Mouse (Mus musculus) ES-Bruce4 (cell line): ENCODE results near the gene Id2. TPM values are rescaled to one million over a fixed set of nuclear protein-coding genes. Genes with fewer than 3 reads are reported as not detected.

Experiments used
- H3K27ac ChIP-seq: 2 replicates; pipeline ENCODE4 v1.5.1; 2012; ENCODE audit warnings: low read length, inconsistent platforms; ENCODE audit not compliant: insufficient read depth
- H3K27me3 ChIP-seq: 2 replicates; pipeline ENCODE4 v1.6.1; 2012; ENCODE audit warnings: mild to moderate bottlenecking, low read length, inconsistent platforms; ENCODE audit not compliant: control insufficient read depth, poor library complexity, insufficient read depth, severe bottlenecking
- H3K36me3 ChIP-seq: 2 replicates; pipeline ENCODE4 v1.6.1; 2012; ENCODE audit warnings: inconsistent platforms, mild to moderate bottlenecking, low read length, moderate library complexity; ENCODE audit not compliant: control insufficient read depth, poor library complexity, insufficient read depth, severe bottlenecking
- H3K4me1 ChIP-seq: one replicate; pipeline ENCODE4 v1.8.1; 2011; ENCODE audit warnings: low read length; ENCODE audit not compliant: control insufficient read depth, insufficient read depth
- H3K4me3 ChIP-seq: 2 replicates; pipeline ENCODE4 v1.5.1; 2011; ENCODE audit warnings: low read depth, mild to moderate bottlenecking, low read length
- H3K9ac ChIP-seq: 2 replicates; pipeline ENCODE4 v1.6.1; 2012; ENCODE audit warnings: low read depth, mild to moderate bottlenecking, inconsistent platforms; ENCODE audit not compliant: poor library complexity, severe bottlenecking
- H3K9me3 ChIP-seq: replicated peaks from 2 replicates; pipeline ENCODE4 v1.6.1; 2012; ENCODE audit warnings: mild to moderate bottlenecking, low read length, inconsistent platforms; ENCODE audit not compliant: control insufficient read depth, poor library complexity, insufficient read depth, severe bottlenecking
- CTCF ChIP-seq: IDR thresholded peaks from one replicate; pipeline ENCODE4 v1.8.1; 2011; ENCODE audit warnings: low read depth, low read length
- EP300 ChIP-seq: IDR thresholded peaks from 2 replicates; pipeline ENCODE4 v1.6.1; 2011; ENCODE audit warnings: low read depth, low read length; ENCODE audit not compliant: insufficient read depth
- POLR2A ChIP-seq: IDR thresholded peaks from one replicate; pipeline ENCODE4 v1.8.1; 2011; ENCODE audit warnings: low read length; ENCODE audit not compliant: insufficient read depth
- polyA plus RNA-seq: library from polyadenylated mRNA; stranded (reverse); fragments of >200 nt; gene quantifications from 2 replicates; pipeline ENCODE4 v1.2.4, GENCODE M21; 2011; ENCODE audit warnings: low read depth; ENCODE audit not compliant: missing spikeins, insufficient read depth, insufficient read length

The Id2 gene
- polyA plus RNA-seq, 1 experiment, result 67.0 TPM

GRCm38 (mm10) chr12:25120753-25121152 is 23.8 kb upstream of the Id2 start:
- H3K4me3 ChIP-seq, result no peak overlapping the region
- H3K27ac ChIP-seq, result no peak overlapping the region
- TF ChIP-seq CTCF (no peak), EP300 (no peak), POLR2A (no peak)
- H3K4me1 ChIP-seq, result peaks cover 7% of the 10 kb centered on the region
- no peaks in the 10 kb centered on the region for H3K9me3 ChIP-seq
- no peak overlapping the region for H3K9ac ChIP-seq
- H3K27me3 ChIP-seq, result no peaks in the 10 kb centered on the region
- H3K36me3 ChIP-seq, result no peaks in the 10 kb centered on the region

GRCm38 (mm10) chr12:25119278-25119677 is 22.3 kb upstream of the Id2 start:
- Histone ChIP-seq H3K4me3 (no peak overlapping the region), H3K9ac (no peak overlapping the region), H3K36me3 (no peaks in the 10 kb centered on the region), H3K4me1 (peaks cover 5% of the 10 kb centered on the region), H3K27ac (no peak overlapping the region), H3K27me3 (no peaks in the 10 kb centered on the region), H3K9me3 (no peaks in the 10 kb centered on the region)
- TF ChIP-seq POLR2A (no peak), CTCF (no peak), EP300 (no peak)

- H3K27me3 ChIP-seq, result no peaks in the 10 kb centered on the region
- H3K9me3 ChIP-seq, result no peaks in the 10 kb centered on the region
- H3K4me3 ChIP-seq, result no peak overlapping the region
- no peaks in the 10 kb centered on the region for H3K4me1 ChIP-seq
- H3K36me3 ChIP-seq, result no peaks in the 10 kb centered on the region
- TF ChIP-seq EP300 (no peak), POLR2A (no peak), CTCF (no peak)
- no peak overlapping the region for H3K9ac ChIP-seq
- H3K27ac ChIP-seq, result no peak overlapping the region
Measured at GRCm38 (mm10) chr12:25117856-25118511, 21.0 kb upstream of the Id2 start.

GRCm38 (mm10) chr12:25116126-25116525 is 19.2 kb upstream of the Id2 start:
- Histone ChIP-seq H3K9ac (no peak overlapping the region), H3K4me1 (no peaks in the 10 kb centered on the region), H3K9me3 (no peaks in the 10 kb centered on the region; the same call in 1 of the 2 replicates), H3K36me3 (no peaks in the 10 kb centered on the region), H3K4me3 (no peak overlapping the region), H3K27me3 (no peaks in the 10 kb centered on the region), H3K27ac (no peak overlapping the region)
- no peak for TF ChIP-seq POLR2A
- TF ChIP-seq EP300, result no peak
- no peak for TF ChIP-seq CTCF

- TF ChIP-seq POLR2A (no peak), CTCF (no peak), EP300 (no peak)
- no peak overlapping the region for H3K27ac ChIP-seq
- H3K4me3 ChIP-seq, result no peak overlapping the region
- no peaks in the 10 kb centered on the region; the same call in 1 of the 2 replicates for H3K9me3 ChIP-seq
- no peaks in the 10 kb centered on the region for H3K36me3 ChIP-seq
- no peak overlapping the region for H3K9ac ChIP-seq
- no peaks in the 10 kb centered on the region for H3K27me3 ChIP-seq
- peaks cover 2% of the 10 kb centered on the region for H3K4me1 ChIP-seq
Measured at GRCm38 (mm10) chr12:25114426-25114825, 17.5 kb upstream of the Id2 start.

GRCm38 (mm10) chr12:25113357-25113756 is 16.4 kb upstream of the Id2 start:
- no peaks in the 10 kb centered on the region for H3K27me3 ChIP-seq
- H3K9ac ChIP-seq, result no peak overlapping the region
- H3K4me1 ChIP-seq, result peaks cover 4% of the 10 kb centered on the region
- TF ChIP-seq CTCF, result no peak
- no peak for TF ChIP-seq POLR2A
- TF ChIP-seq EP300, result no peak
- no peaks in the 10 kb centered on the region; the same call in 1 of the 2 replicates for H3K9me3 ChIP-seq
- no peak overlapping the region for H3K27ac ChIP-seq
- H3K36me3 ChIP-seq, result no peaks in the 10 kb centered on the region
- H3K4me3 ChIP-seq, result no peak overlapping the region
